Mouse (Mus musculus): ENCODE results near the gene Ric8b. TPM values are rescaled to one million over a fixed set of nuclear protein-coding genes. Genes with fewer than 3 reads are reported as not detected.

Ric8b gene
- polyA plus RNA-seq, 1 experiment from 2014 or later = 49.9 TPM

DNA sequence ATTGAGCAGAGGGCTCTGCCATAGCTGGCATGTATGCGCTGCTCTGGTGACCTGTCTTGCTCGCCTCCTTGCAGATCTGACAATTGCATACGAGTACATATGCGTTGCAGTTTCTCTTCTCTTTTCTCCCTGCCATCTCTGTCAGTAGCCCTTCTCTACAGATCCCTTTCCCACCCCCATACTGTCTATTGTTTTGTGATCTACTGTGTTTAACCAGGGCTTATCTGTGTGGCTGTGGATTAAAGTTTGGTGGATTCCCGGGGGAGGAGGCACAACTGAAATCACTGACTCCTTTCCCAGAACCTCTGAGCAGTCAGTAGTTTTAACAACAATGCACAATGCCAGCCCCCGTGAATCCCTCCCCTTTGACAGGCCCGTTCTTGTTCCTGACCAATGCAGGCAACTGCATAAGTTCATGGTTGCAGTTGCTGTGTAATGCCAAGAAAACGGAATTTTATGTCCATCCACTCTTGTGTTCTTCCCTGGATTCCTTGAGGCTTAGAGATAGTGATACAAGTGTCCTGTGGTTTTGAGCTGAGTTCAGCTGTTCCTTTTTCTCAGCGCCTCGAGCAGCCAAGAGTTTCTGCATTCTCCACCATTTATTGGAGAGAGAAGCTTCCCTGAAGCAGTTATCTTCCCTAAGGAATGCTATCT is 80.3 kb downstream of the Ric8b start:
- Histone ChIP-seq H3K4me3 (replicated peaks) (no peak overlapping the region), H3K36me3 (peaks cover 16% of the 10 kb centered on the region), H3K9ac (replicated peaks) (peak overlapping the region; percentile 7; the same call in 1 of the 2 replicates), H3K9me3 (no peaks in the 10 kb centered on the region), H3K27ac (peak overlapping the region; percentile 61), H3K4me1 (replicated peaks) (peaks cover 20% of the 10 kb centered on the region), H3K4me2 (replicated peaks) (no peak overlapping the region), H3K27me3 (no peaks in the 10 kb centered on the region)
- ATAC-seq = no peak
- WGBS = 42% methylated on average over 10 of the region's 10 CpGs

- H3K4me1 ChIP-seq (replicated peaks) = peaks cover 20% of the 10 kb centered on the region
- 71% methylated on average over 1 of the region's 1 CpGs for WGBS
- H3K27ac ChIP-seq = peak overlapping the region; percentile 61; the same call in 1 of the 2 replicates
- no peak for ATAC-seq
- H3K9me3 ChIP-seq = no peaks in the 10 kb centered on the region
- peaks cover 19% of the 10 kb centered on the region for H3K36me3 ChIP-seq
- H3K4me3 ChIP-seq (replicated peaks) = no peak overlapping the region
- no peaks in the 10 kb centered on the region for H3K27me3 ChIP-seq
- no peak overlapping the region for H3K9ac ChIP-seq (replicated peaks)
- H3K4me2 ChIP-seq (replicated peaks) = no peak overlapping the region
These were observed 80.8 kb downstream of the Ric8b start for GRCm38 (mm10) chr10:84998225-84998579.

GRCm38 (mm10) chr10:85001920-85002319 is 84.5 kb downstream of the Ric8b start:
- H3K4me1 ChIP-seq (replicated peaks) = peaks cover 17% of the 10 kb centered on the region
- no peak for ATAC-seq
- no peak overlapping the region for H3K4me2 ChIP-seq (replicated peaks)
- H3K27me3 ChIP-seq = no peaks in the 10 kb centered on the region
- H3K9me3 ChIP-seq = no peaks in the 10 kb centered on the region
- H3K9ac ChIP-seq (replicated peaks) = no peak overlapping the region
- H3K36me3 ChIP-seq = peaks cover 13% of the 10 kb centered on the region; the same call in 1 of the 2 replicates
- H3K27ac ChIP-seq = no peak overlapping the region
- WGBS = 83% methylated on average over 7 of the region's 7 CpGs
- no peak overlapping the region for H3K4me3 ChIP-seq (replicated peaks)

DNA sequence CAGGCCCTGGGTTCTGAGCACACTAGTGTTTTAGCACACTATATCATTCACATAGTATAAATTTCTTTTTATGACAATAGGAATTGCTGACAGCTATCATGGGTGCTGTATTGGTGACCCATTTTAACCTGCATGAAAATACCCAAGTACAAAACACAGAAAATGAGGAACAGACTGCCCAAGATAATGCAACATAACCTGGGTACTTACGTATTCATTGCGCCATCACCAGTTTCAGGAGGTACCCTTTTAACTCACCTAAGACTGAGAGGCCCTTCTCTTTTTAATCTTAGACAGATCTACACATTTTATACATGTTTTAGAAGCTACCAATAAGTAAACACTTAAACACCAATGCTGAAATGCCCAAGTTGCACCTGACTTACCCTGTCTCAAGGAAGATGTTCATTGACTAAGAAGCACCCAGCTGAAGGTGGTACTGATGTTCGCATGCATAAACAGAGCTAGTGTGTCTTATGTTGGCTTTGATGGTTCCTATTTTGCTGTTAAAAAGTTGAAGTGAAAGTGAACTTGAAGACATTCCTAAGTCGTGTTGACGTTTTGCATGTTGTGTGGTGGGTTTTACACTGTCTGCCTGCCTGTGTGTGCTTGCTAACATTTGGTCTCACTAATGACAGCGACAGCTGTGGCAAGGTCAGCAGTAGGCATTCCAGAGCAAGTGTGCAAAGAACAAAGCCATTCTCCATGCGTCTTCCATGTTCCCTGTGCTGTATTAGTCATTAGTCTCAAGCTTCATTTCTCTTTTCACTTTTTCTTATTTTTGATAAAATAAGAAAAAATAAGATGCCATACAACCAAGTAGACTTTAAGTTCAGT is 86.0 kb downstream of the Ric8b start:
- ATAC-seq = no peak
- H3K9me3 ChIP-seq = no peaks in the 10 kb centered on the region
- no peak overlapping the region for H3K4me2 ChIP-seq (replicated peaks)

DNA sequence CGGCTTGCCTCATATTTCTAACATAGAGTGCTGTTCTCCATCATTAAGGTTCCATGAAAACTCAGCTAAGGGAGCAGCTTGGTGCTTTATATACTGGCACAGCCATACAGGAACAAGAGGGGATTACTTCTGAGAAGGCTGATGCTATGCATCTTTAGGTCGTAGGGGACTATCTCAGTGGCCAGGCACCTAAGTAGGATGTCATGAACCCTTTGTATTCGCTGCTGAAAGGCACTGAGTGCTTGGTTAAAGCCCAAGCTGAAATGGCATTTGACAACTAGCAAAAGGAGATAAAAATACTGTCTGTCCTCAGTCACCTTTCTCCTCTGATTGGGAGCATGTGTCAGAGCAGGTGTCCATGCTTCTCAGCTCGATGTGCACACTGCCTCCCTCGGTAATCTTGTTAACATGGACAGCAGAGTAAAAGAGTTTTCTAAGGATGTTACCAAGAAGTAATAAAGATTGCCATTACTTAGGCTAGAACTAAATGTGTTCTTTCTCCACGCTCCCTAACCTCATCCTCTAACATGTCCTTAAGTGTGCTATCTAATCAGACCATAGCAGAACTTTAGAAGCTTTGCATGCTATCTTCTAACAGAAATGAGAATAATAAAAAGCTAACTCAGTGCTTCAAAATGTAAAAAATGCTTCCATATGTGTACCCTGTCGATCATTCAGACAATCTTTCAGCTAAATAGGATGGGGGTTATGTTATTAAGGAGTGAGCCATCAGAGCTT is 89.3 kb downstream of the Ric8b start:
- Histone ChIP-seq H3K9ac (replicated peaks) (no peak overlapping the region), H3K4me2 (replicated peaks) (no peak overlapping the region), H3K27me3 (0 out of 2 replicates have a peak, but pooled peaks cover 2% of the 10 kb centered on the region), H3K27ac (no peak overlapping the region), H3K4me1 (replicated peaks) (peaks cover 8% of the 10 kb centered on the region), H3K9me3 (no peaks in the 10 kb centered on the region), H3K36me3 (peaks cover 16% of the 10 kb centered on the region; the same call in 1 of the 2 replicates), H3K4me3 (replicated peaks) (no peak overlapping the region)
- ATAC-seq = no peak
- 70% methylated on average over 7 of the region's 7 CpGs for WGBS

More for the DNA sequence above, 86.0 kb downstream of the Ric8b start:
- Histone ChIP-seq H3K36me3 (peaks cover 13% of the 10 kb centered on the region; the same call in 1 of the 2 replicates), H3K4me3 (replicated peaks) (no peak overlapping the region), H3K4me1 (replicated peaks) (peaks cover 6% of the 10 kb centered on the region), H3K27ac (no peak overlapping the region), H3K9ac (replicated peaks) (no peak overlapping the region), H3K27me3 (no peaks in the 10 kb centered on the region)
- 93% methylated on average over 7 of the region's 7 CpGs for WGBS

DNA sequence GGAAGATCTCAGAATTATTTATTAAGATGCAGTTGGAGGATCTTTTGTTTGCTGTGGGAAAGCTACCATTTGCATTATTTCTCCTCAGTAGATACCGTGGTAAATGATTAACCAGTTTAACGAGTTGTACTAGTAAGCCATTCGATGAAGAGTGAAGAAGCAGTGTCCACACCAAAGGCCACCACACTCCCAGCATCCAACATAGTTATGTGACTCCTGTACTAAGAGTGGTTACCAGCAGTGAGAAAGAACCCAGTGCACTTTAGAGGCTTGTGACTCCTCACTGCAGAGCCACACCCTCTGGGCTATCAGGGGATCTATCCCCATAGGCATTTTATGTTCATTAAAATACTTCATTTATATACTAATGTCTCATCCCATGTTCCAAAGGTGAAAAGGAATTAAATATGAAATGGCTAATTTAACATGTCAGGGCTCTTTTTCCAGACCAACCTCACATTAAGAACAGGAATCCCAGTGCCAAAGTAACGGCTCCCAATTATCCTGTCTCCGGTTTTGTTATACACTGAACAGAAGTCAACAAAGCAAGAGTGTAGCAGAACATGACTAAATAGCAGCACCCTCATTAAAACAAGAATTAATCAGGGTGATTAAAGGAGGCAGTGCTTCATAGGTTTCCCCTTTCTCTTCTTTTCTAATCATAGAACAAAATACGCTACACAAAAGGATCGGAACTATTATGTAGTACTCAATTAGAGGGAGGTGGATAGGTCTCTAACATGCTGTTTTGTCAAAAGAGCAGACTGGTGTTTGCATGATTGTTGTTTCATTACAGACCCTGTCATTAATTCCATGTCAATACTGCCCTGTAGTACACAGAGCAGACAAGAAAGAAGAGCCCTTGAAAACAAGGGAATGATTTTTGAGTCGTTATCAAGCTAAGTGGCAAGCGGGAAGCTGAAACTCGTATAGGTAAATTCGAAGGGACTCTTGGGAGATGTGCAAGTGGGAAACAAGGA is 90.7 kb downstream of the Ric8b start:
- H3K4me1 ChIP-seq (replicated peaks) = peaks cover 10% of the 10 kb centered on the region
- peaks cover 11% of the 10 kb centered on the region for H3K36me3 ChIP-seq
- no peak overlapping the region for H3K9ac ChIP-seq (replicated peaks)
- 67% methylated on average over 11 of the region's 11 CpGs for WGBS
- H3K27ac ChIP-seq = peak overlapping the region; percentile 20; the same call in 1 of the 2 replicates
- no peak overlapping the region for H3K4me3 ChIP-seq (replicated peaks)
- H3K27me3 ChIP-seq = 0 out of 2 replicates have a peak, but pooled peaks cover 2% of the 10 kb centered on the region
- no peak overlapping the region for H3K4me2 ChIP-seq (replicated peaks)
- ATAC-seq = peak; percentile 66; the same call in 1 of the 2 replicates
- no peaks in the 10 kb centered on the region for H3K9me3 ChIP-seq

DNA sequence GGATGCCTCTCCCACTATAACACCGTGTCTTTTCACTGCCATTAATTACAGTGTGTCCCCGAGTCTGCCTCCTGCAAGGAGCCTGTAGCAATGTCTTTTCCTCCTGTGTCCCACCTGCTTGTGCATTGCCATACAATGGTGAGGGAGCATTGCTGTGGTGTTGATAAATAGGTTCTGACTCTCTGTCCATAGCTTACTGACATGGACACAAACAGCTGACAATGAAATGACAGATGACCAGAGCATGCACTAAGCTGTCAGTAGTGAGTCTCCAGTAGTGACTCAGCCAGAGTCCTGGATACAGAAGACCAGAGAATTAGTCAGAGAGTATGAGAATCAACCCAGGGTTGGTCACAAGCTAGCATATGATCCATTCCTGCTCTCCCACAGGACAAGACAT is 93.7 kb downstream of the Ric8b start:
- WGBS = 66% methylated on average over 2 of the region's 2 CpGs
- no peak for ATAC-seq
- no peak overlapping the region for H3K4me2 ChIP-seq (replicated peaks)
- H3K4me1 ChIP-seq (replicated peaks) = peaks cover 37% of the 10 kb centered on the region
- H3K4me3 ChIP-seq (replicated peaks) = no peak overlapping the region
- H3K9me3 ChIP-seq = no peaks in the 10 kb centered on the region
- H3K27ac ChIP-seq = no peak overlapping the region
- H3K27me3 ChIP-seq = 0 out of 2 replicates have a peak, but pooled peaks cover 2% of the 10 kb centered on the region
- peaks cover 11% of the 10 kb centered on the region for H3K36me3 ChIP-seq
- no peak overlapping the region for H3K9ac ChIP-seq (replicated peaks)

- Histone ChIP-seq H3K27ac (peak overlapping the region; percentile 16), H3K36me3 (peaks cover 29% of the 10 kb centered on the region), H3K4me1 (replicated peaks) (peaks cover 33% of the 10 kb centered on the region), H3K4me3 (replicated peaks) (no peak overlapping the region), H3K9me3 (no peaks in the 10 kb centered on the region), H3K4me2 (replicated peaks) (no peak overlapping the region), H3K9ac (replicated peaks) (no peak overlapping the region), H3K27me3 (peaks cover 5% of the 10 kb centered on the region; the same call in 1 of the 2 replicates)
- 0% methylated on average over 1 of the region's 1 CpGs for WGBS
- ATAC-seq = peak; percentile 84
These were observed 96.0 kb downstream of the Ric8b start for GRCm38 (mm10) chr10:85013464-85013863.

- no peak overlapping the region for H3K9ac ChIP-seq (replicated peaks)
- peak; percentile 42 for ATAC-seq
- H3K27ac ChIP-seq = peak overlapping the region; percentile 16
- no peak overlapping the region for H3K4me3 ChIP-seq (replicated peaks)
- H3K36me3 ChIP-seq = peaks cover 34% of the 10 kb centered on the region
- 18% methylated on average over 8 of the region's 8 CpGs for WGBS
- H3K27me3 ChIP-seq = peaks cover 5% of the 10 kb centered on the region; the same call in 1 of the 2 replicates
- peaks cover 29% of the 10 kb centered on the region for H3K4me1 ChIP-seq (replicated peaks)
- H3K9me3 ChIP-seq = no peaks in the 10 kb centered on the region
- H3K4me2 ChIP-seq (replicated peaks) = no peak overlapping the region
These were observed 96.6 kb downstream of the Ric8b start for GRCm38 (mm10) chr10:85013924-85014428.

GRCm38 (mm10) chr10:85014456-85014976 is 97.1 kb downstream of the Ric8b start:
- WGBS = 4% methylated on average over 9 of the region's 9 CpGs
- H3K9ac ChIP-seq (replicated peaks) = no peak overlapping the region
- H3K36me3 ChIP-seq = peaks cover 38% of the 10 kb centered on the region
- peaks cover 29% of the 10 kb centered on the region for H3K4me1 ChIP-seq (replicated peaks)
- peak; percentile 51; the same call in 1 of the 2 replicates for ATAC-seq
- no peaks in the 10 kb centered on the region for H3K9me3 ChIP-seq
- no peak overlapping the region for H3K4me2 ChIP-seq (replicated peaks)
- peaks cover 5% of the 10 kb centered on the region; the same call in 1 of the 2 replicates for H3K27me3 ChIP-seq
- no peak overlapping the region for H3K27ac ChIP-seq
- no peak overlapping the region for H3K4me3 ChIP-seq (replicated peaks)

Data from midbrain, embryonic 13.5 days (tissue).